Mouse (Mus musculus): Measurements from ENCODE around the gene Mea1.

- no peak for TF ChIP-seq CTCF (IDR thresholded peaks at IDR 0.05; ENCODE audit: insufficient read depth, low read depth, low read length)
- TF ChIP-seq POLR2A (IDR thresholded peaks at IDR 0.05; ENCODE audit: insufficient read depth, low read depth, low read length), result no peak
These were observed 27.9 kb downstream of the Mea1 start for GRCm38 (mm10) chr17:46706375-46707089.

Measured in olfactory bulb, adult 2 months (tissue).